Mouse (Mus musculus) bone marrow macrophage, adult 2 months (primary cell): ENCODE results near the gene Pld3.

Experiments
- CTCF ChIP-seq: IDR thresholded peaks from 2 replicates; pipeline ENCODE4 v1.5.1; 2012; ENCODE audit warnings: low read depth, mild to moderate bottlenecking, low read length, moderate library complexity
- POLR2A ChIP-seq: IDR thresholded peaks from 2 replicates; pipeline ENCODE4 v1.6.1; 2012; ENCODE audit warnings: mild to moderate bottlenecking, low read depth, low read length, borderline replicate concordance

GRCm38 (mm10) chr7:27490543-27491329, 62.3 kb downstream of the Pld3 start:
- TF ChIP-seq POLR2A (no peak), CTCF (peak; percentile 67)
